Mouse (Mus musculus) erythroblast, embryonic 14.5 days (primary cell): ENCODE data around the gene Mpo.

ENCODE experiments used
- GATA1 ChIP-seq: IDR thresholded peaks from 2 replicates; pipeline ENCODE4 v1.6.1; 2012; ENCODE audit warnings: low read length, inconsistent platforms, mixed read lengths
- TAL1 ChIP-seq: IDR thresholded peaks from 3 replicates; pipeline ENCODE4 v1.6.1; 2012; ENCODE audit warnings: low read length, inconsistent platforms, mixed read lengths

- no peak for TF ChIP-seq GATA1
- no peak for TF ChIP-seq TAL1
Measured at GRCm38 (mm10) chr11:87751031-87751430, 42.4 kb upstream of the Mpo start.
